Mouse (Mus musculus): ENCODE measurements around the gene Serpina3b.

Serpina3b gene

GRCm38 (mm10) chr12:104175636-104176035, 47.8 kb downstream of the Serpina3b start:
- DNase-seq (ENCODE audit: low read depth, low spot score): no peak

GRCm38 (mm10) chr12:104178577-104178976, 50.8 kb downstream of the Serpina3b start:
- no peak for DNase-seq (ENCODE audit: low read depth, low spot score)

- no peak for DNase-seq (ENCODE audit: low read depth, low spot score)
Measured at GRCm38 (mm10) chr12:104178987-104179386, 51.2 kb downstream of the Serpina3b start.

GRCm38 (mm10) chr12:104185046-104185445, 57.2 kb downstream of the Serpina3b start:
- DNase-seq (ENCODE audit: low read depth, low spot score): no peak

GRCm38 (mm10) chr12:104186041-104186581, 58.3 kb downstream of the Serpina3b start:
- no peak for DNase-seq (ENCODE audit: low read depth, low spot score)

Measured in c-Kit-negative CD71-positive TER-119-positive erythroid progenitor cells, embryonic 14.5 days (primary cell).